Mouse (Mus musculus): ENCODE results near the gene Dmrtc1a. TPM values are rescaled to one million over a fixed set of nuclear protein-coding genes. Genes with fewer than 3 reads are reported as not detected.
"Not testable (repeated sequence)": the region's sequence is repeated elsewhere in the genome, so short reads cannot be mapped to it uniquely, and the experiment has no call there.

Dmrtc1a gene
- total RNA-seq (2021) = not detected
- long read RNA-seq, experiment 1, partial matches to known transcripts = 0 of 1 reads
- long read RNA-seq, experiment 1, other reads (novel, unspliced or antisense) = 1 of 1 reads
- long read RNA-seq, experiment 2 = 0 reads

DNA sequence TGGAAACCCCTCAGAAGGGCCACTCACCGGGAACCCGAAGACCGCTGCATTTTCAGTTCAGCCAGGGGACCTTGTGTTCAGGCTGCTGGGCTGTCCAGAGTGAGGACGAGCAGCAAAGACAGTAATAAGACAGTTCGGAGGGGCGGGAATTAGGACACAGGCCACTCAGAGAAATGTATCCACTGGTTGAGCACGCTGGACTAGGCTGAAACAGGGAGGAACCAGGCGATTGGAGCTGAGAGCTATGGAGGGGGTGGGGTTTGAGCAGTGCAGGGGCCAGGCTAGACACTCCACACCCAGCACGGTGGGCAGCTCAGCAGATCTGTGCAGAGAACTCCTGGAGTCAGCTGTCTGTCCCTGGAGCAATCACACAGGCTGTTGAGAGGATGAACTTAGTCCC is at the start of gene Dmrtc1a, which contains the start of gene 1700011M02Rik:
Gene Dmrtc1a, minus strand, starts transcription at position 101 of the 400 bp plus-strand sequence.
Gene 1700011M02Rik, plus strand, starts transcription at position 319 of the 400 bp plus-strand sequence.
- DNase-seq (ENCODE audit: low spot score in 2 of 2) = not testable (repeated sequence)

GRCm38 (mm10) chrX:102950136-102950535 is 41.6 kb upstream of the Dmrtc1a start:
- not testable (repeated sequence) for DNase-seq (ENCODE audit: low spot score in 2 of 2)

- no peak for DNase-seq (ENCODE audit: low spot score in 2 of 2)
Observed at GRCm38 (mm10) chrX:102936743-102937142, 28.3 kb upstream of the Dmrtc1a start.

GRCm38 (mm10) chrX:102934395-102934764 is 25.9 kb upstream of the Dmrtc1a start:
- DNase-seq (ENCODE audit: low spot score in 2 of 2) = no peak

GRCm38 (mm10) chrX:102933571-102934394 is 25.3 kb upstream of the Dmrtc1a start:
- peak in 1 of 2 experiments; percentile 32 for DNase-seq (ENCODE audit: low spot score in 2 of 2)

- DNase-seq (ENCODE audit: low spot score in 2 of 2) = no peak
Observed at GRCm38 (mm10) chrX:102932992-102933570, 24.6 kb upstream of the Dmrtc1a start.

- DNase-seq (ENCODE audit: low spot score in 2 of 2) = not testable (repeated sequence)
Observed at GRCm38 (mm10) chrX:102928072-102928471, 19.6 kb upstream of the Dmrtc1a start, which contains the start of gene 1700018G05Rik. Gene 1700018G05Rik, plus strand, starts transcription at chrX:102928372.

DNA sequence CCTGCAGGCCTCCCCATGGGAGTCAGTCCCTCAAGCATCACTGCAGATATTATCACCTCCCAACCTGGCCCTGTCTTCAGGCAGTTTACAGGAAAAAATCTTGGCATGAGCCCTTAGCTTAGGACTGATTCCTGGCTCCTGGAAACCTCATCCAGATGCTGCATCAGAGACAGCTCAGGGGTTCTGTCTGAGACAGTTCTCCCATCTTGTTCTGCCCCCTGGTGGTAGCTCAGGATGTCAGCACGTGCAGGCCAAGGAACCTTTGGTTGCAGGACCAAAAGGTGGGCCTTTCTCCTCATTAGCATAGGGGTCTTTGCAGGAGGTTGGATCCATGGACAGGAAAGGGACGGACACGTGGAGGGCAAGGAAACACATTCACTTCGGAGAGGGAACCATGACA is 18.2 kb upstream of the Dmrtc1a start:
- DNase-seq (ENCODE audit: low spot score in 2 of 2) = peak in 1 of 2 experiments; percentile 12

GRCm38 (mm10) chrX:102914823-102915222 is 6.3 kb upstream of the Dmrtc1a start:
- not testable (repeated sequence) for DNase-seq (ENCODE audit: low spot score in 2 of 2)

GRCm38 (mm10) chrX:102867871-102868270 is 40.6 kb downstream of the Dmrtc1a start, which contains the start of gene 1700031F05Rik:
Gene 1700031F05Rik, minus strand, starts transcription at chrX:102867971.
- no peak for DNase-seq (ENCODE audit: low spot score in 2 of 2)

DNA sequence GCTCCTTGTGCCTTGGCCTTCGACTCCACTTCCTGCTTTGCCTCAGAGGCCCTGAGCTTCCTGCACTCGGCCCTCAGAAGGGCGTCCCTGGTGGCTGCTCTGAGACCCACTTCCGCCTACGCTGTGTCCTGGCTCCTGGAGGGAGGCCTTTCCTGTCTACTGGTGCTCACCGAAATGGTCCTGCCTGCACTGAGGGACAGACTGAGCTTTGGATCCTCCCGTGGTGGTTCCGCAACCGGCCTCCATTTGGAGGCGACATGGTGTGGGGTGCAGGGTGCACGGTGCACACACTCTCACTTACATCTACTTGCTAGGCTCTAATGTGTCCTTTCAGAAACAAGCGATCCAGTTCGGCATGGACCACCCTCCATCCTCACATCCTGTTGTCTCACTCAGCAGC is 54.0 kb downstream of the Dmrtc1a start, which contains the start of gene Dmrtc1c2:
Gene Dmrtc1c2, minus strand, starts transcription at position 101 of the 400 bp plus-strand sequence.
- not testable (repeated sequence) for DNase-seq (ENCODE audit: low spot score in 2 of 2)

Other genes starting within 250 kb of the Dmrtc1a start
- not detected for gene Gm3880, start 221.7 kb downstream of the Dmrtc1a start, total RNA-seq (2021)
- gene Gm9112, start 201.1 kb downstream of the Dmrtc1a start, total RNA-seq (2021) = not detected
- gene Dmrtc1b, start 200.8 kb downstream of the Dmrtc1a start, total RNA-seq (2021) = not detected
- gene Dmrtc1c1, start 105.7 kb downstream of the Dmrtc1a start, total RNA-seq (2021) = not detected
- not detected for gene Dmrtc1c2, start 54.1 kb downstream of the Dmrtc1a start, total RNA-seq (2021)
- not detected for gene 1700031F05Rik, start 40.7 kb downstream of the Dmrtc1a start, total RNA-seq (2021)
- gene 1700011M02Rik, start 218 bp upstream of the Dmrtc1a start, total RNA-seq (2021) = not detected
- not detected for gene 1700018G05Rik, start 19.7 kb upstream of the Dmrtc1a start, total RNA-seq (2021)

All from gastrocnemius, postnatal 4 days (tissue).